In the genomic region with DNA sequence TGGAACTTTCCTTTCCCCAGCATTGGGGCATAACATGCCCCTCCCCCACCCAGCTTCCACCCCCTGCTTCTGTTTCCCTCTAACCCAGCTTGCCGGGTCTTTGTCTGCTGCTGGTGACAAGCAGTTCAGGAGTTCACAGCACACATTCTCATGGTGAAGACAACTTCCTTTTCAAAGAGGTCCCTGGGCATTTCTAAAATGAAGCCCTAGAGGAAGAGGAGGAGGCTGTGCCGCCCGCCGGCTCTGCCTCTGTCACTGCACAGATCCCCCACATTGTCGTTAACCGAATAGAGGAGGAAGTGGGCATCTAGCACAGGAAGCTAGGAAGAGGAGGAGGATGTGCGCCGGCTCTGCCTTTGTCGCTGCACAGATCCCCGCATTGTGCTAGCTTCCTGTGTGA, we compare ENCODE assay signal across 8 mouse cellular contexts.
A peak's percentile ranks its signal among the peaks of the same experiment; 100 is the strongest.
DNase-seq lines count a peak whose midpoint lies in the region; ATAC-seq and TF ChIP-seq lines count a peak whose summit lies in the region.

No protein-coding gene starts in this region.

- DNase-seq in left cerebral cortex, adult 2 months (ENCODE audit: extremely low spot score in 1 of 2, low spot score in 2 of 2), result no peak
- no peak for DNase-seq in left cerebral cortex, adult 8-10 months (ENCODE audit: low spot score in 2 of 2)
- DNase-seq in lung, postnatal 4 days, result peak; percentile 42 to 59
- peak; percentile 78 for DNase-seq in thymus, adult 2 months
- DNase-seq in ovary, postnatal 36 days (ENCODE audit: low spot score), result no peak
- no peak for DNase-seq in adrenal gland, postnatal 4 days (ENCODE audit: low spot score in 2 of 2)

- intact Hi-C loops in left cerebral cortex, adult 2 months (cut with DNase I), result loop anchor here (1.0 kb wide), 1 partner anchor 117 kb away; no protein-coding TSS in a partner anchor

- H3K4me3 ChIP-seq in left cerebral cortex, adult 2 months, result no peak overlapping the region
- H3K4me3 ChIP-seq in brown adipose tissue, adult 24 weeks (ENCODE audit: insufficient read depth, low read depth, low read length), result no peak overlapping the region
- no peak overlapping the region for H3K4me3 ChIP-seq in hindbrain, embryonic 13.5 days
- H3K4me3 ChIP-seq in thymus, adult 2 months (ENCODE audit: control insufficient read depth, insufficient read depth, low read length), result peak overlapping the region; percentile 42

- no peaks in the 10 kb centered on the region for H3K27me3 ChIP-seq in hindbrain, embryonic 13.5 days
- no peaks in the 10 kb centered on the region for H3K27me3 ChIP-seq in thymus, adult 2 months (ENCODE audit: control insufficient read depth, insufficient read depth, low read length)

- no peaks in the 10 kb centered on the region for H3K36me3 ChIP-seq in hindbrain, embryonic 13.5 days
- H3K36me3 ChIP-seq in thymus, adult 2 months (ENCODE audit: control insufficient read depth, insufficient read depth, low read length), result no peaks in the 10 kb centered on the region

- H3K9ac ChIP-seq in hindbrain, embryonic 13.5 days, result no peak overlapping the region

- H3K9me3 ChIP-seq in hindbrain, embryonic 13.5 days, result no peaks in the 10 kb centered on the region

- H3K27ac ChIP-seq in left cerebral cortex, adult 2 months, result peak overlapping the region; percentile 79
- peak overlapping the region; percentile 16 for H3K27ac ChIP-seq in brown adipose tissue, adult 24 weeks (replicated peaks; ENCODE audit: low read depth, low read length)
- peak overlapping the region; percentile 27 for H3K27ac ChIP-seq in hindbrain, embryonic 13.5 days
- H3K27ac ChIP-seq in thymus, adult 2 months (ENCODE audit: control insufficient read depth, insufficient read depth, low read length), result peak overlapping the region; percentile 94

- H3K4me2 ChIP-seq in hindbrain, embryonic 13.5 days, result peak overlapping the region; percentile 18; the same call in 1 of the 2 replicates

- ATAC-seq in hindbrain, embryonic 13.5 days (ENCODE audit: low FRiP score), result no peak

- TF ChIP-seq POLR2A in thymus, adult 2 months (IDR thresholded peaks at IDR 0.05; ENCODE audit: control insufficient read depth, extremely low read depth, insufficient read depth, low read length, poor library complexity), result peak; percentile 80

- TF ChIP-seq CTCF in left cerebral cortex, adult 2 months (IDR thresholded peaks at IDR 0.05), result no peak; the same call in none of the 2 replicates
- TF ChIP-seq CTCF in thymus, adult 2 months (IDR thresholded peaks at IDR 0.05; ENCODE audit: borderline replicate concordance, control insufficient read depth, extremely low read depth, insufficient read depth, low read length, poor library complexity), result 0 out of 2 replicates have a peak, but pooled peaks have one; percentile 16

- WGBS in hindbrain, embryonic 13.5 days, result 16% methylated on average over 10 of the region's 10 CpGs
- 0% methylated on average over 10 of the region's 10 CpGs for WGBS in thymus, adult 2 months

- H3K4me1 ChIP-seq in brown adipose tissue, adult 24 weeks (ENCODE audit: control insufficient read depth, insufficient read depth, insufficient read length, low read length), result peaks cover 16% of the 10 kb centered on the region
- H3K4me1 ChIP-seq in hindbrain, embryonic 13.5 days (replicated peaks), result peaks cover 48% of the 10 kb centered on the region
- H3K4me1 ChIP-seq in thymus, adult 2 months (replicated peaks; ENCODE audit: control insufficient read depth, insufficient read depth, low read length), result peaks cover 33% of the 10 kb centered on the region

Comparison
In these comparisons a context has a peak if more than half of its experiments do, and no peak if none do; other contexts are left out.
1. DNase-seq: peak in lung, postnatal 4 days (2 of 2) and thymus, adult 2 months (single experiment); none in left cerebral cortex, adult 2 months (0 of 2), left cerebral cortex, adult 8-10 months (0 of 2), ovary, postnatal 36 days (single experiment) and adrenal gland, postnatal 4 days (0 of 2).
2. H3K27ac ChIP-seq: peak in every context shown above with its lines; median percentile 94 in thymus, adult 2 months; 79 in left cerebral cortex, adult 2 months; 27 in hindbrain, embryonic 13.5 days; 16 in brown adipose tissue, adult 24 weeks.